Comparison of ENCODE assay signal across 29 mouse cellular contexts in the genomic region with DNA sequence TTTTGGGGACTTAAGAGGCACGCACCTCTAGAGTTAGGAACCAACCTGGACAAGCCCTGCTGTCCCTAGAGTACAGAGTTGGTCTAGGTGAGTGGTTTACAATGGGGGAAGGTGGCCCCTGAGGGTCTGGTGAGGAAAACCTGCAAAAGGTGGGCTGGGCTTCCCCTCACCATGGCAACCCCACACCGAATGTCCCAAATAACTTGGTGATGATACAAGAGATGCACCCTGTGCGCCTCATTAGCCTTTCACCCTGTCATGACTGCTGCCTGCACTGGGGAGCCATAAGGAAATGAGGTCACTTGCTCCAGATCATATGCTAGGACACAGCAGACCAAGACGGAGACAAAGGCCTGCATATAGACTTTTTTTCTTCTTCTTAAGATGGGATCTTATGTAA. TPM values are rescaled to one million over a fixed set of nuclear protein-coding genes. Genes with fewer than 3 reads are reported as not detected.
A peak's percentile ranks its signal among the peaks of the same experiment; 100 is the strongest.
DNase-seq lines count a peak whose midpoint lies in the region; ATAC-seq and TF ChIP-seq lines count a peak whose summit lies in the region.
"Had no signal": no experiment of that assay in that cellular context is flagged by ENCODE, and none has a peak within 500 bp of the region (broad histone marks: within the 10 kb centered on the region; RNA-seq: fewer than 3 reads in every experiment).

No protein-coding gene starts in this region.

- peak; percentile 73 for DNase-seq in heart, embryonic 10.5 days (ENCODE audit: low spot score)
- no peak for DNase-seq in heart, postnatal 25 days (ENCODE audit: low spot score)
- no peak for DNase-seq in liver, embryonic 13.5 days
- DNase-seq in liver, embryonic 11.5 days (ENCODE audit: low spot score), result no peak
- DNase-seq in c-Kit-positive CD71-positive TER-119-positive erythroid progenitor cells, embryonic 14.5 days (ENCODE audit: low spot score), result peak; percentile 30
- DNase-seq in hindbrain, postnatal 0 days (ENCODE audit: low spot score), result no peak
- DNase-seq: adrenal gland, postnatal 10 days; adrenal gland, postnatal 36 days; B cell, adult 2 months; cerebellum, adult 11 months; cerebellum, adult 2 months; cerebellum, adult 9-11 months; cerebellum, postnatal 25 days; forebrain, postnatal 0 days; gastrocnemius, adult 2 months; gastrocnemius, postnatal 25 days; heart, adult 18-20 months; heart, postnatal 14 days had no signal

- 0 out of 2 replicates have a peak, but pooled peaks cover 3% of the 10 kb centered on the region for H3K36me3 ChIP-seq in heart, embryonic 10.5 days
- peaks cover 72% of the 10 kb centered on the region for H3K36me3 ChIP-seq in liver, embryonic 13.5 days
- no peaks in the 10 kb centered on the region; the same call in 1 of the 2 replicates for H3K36me3 ChIP-seq in liver, embryonic 11.5 days (ENCODE audit: control insufficient read depth, insufficient read depth, low read length)
- peaks cover 68% of the 10 kb centered on the region for H3K36me3 ChIP-seq in liver, embryonic 16.5 days (ENCODE audit: control insufficient read depth, insufficient read depth)
- no peaks in the 10 kb centered on the region for H3K36me3 ChIP-seq in hindbrain, postnatal 0 days (ENCODE audit: insufficient read depth, low read length)
- H3K36me3 ChIP-seq: embryonic facial prominence, embryonic 12.5 days; embryonic facial prominence, embryonic 15.5 days; forebrain, embryonic 10.5 days; G1E; heart, embryonic 13.5 days; hindbrain, embryonic 12.5 days; hindbrain, embryonic 15.5 days had no signal

- H3K27me3 ChIP-seq in heart, embryonic 10.5 days (ENCODE audit: insufficient read depth, poor library complexity, severe bottlenecking), result peaks cover 31% of the 10 kb centered on the region
- H3K27me3 ChIP-seq in liver, embryonic 13.5 days, result peaks cover 33% of the 10 kb centered on the region
- H3K27me3 ChIP-seq in liver, embryonic 11.5 days (replicated peaks; ENCODE audit: control insufficient read depth, insufficient read depth, low read length), result peaks cover 26% of the 10 kb centered on the region
- no peaks in the 10 kb centered on the region for H3K27me3 ChIP-seq in liver, embryonic 16.5 days (ENCODE audit: control insufficient read depth, insufficient read depth, low read depth, low read length)
- no peaks in the 10 kb centered on the region for H3K27me3 ChIP-seq in hindbrain, postnatal 0 days (ENCODE audit: insufficient read depth, low read length)
- H3K27me3 ChIP-seq: embryonic facial prominence, embryonic 12.5 days; embryonic facial prominence, embryonic 15.5 days; hindbrain, embryonic 15.5 days had no signal

- 80% methylated on average over 4 of the region's 4 CpGs for WGBS in heart, embryonic 10.5 days
- 81% methylated on average over 4 of the region's 4 CpGs for WGBS in liver, embryonic 13.5 days (ENCODE audit: insufficient replicate concordance)
- WGBS in liver, embryonic 11.5 days, result 74% methylated on average over 4 of the region's 4 CpGs
- WGBS in liver, embryonic 16.5 days (ENCODE audit: insufficient replicate concordance), result 78% methylated on average over 4 of the region's 4 CpGs
- 83% methylated on average over 4 of the region's 4 CpGs for WGBS in hindbrain, postnatal 0 days

- intact Hi-C loops in heart, postnatal 25 days (cut with DNase I), result no loop called here

- no peaks in the 10 kb centered on the region for H3K4me1 ChIP-seq in heart, embryonic 10.5 days
- peaks cover 67% of the 10 kb centered on the region for H3K4me1 ChIP-seq in liver, embryonic 13.5 days (replicated peaks)
- H3K4me1 ChIP-seq in liver, embryonic 11.5 days (replicated peaks; ENCODE audit: control insufficient read depth, insufficient read depth, low read length), result no peaks in the 10 kb centered on the region
- H3K4me1 ChIP-seq in liver, embryonic 16.5 days (ENCODE audit: control insufficient read depth, low read depth, low read length), result peaks cover 25% of the 10 kb centered on the region
- H3K4me1 ChIP-seq in hindbrain, postnatal 0 days (ENCODE audit: insufficient read depth, low read length), result no peaks in the 10 kb centered on the region
- H3K4me1 ChIP-seq: embryonic facial prominence, embryonic 12.5 days; embryonic facial prominence, embryonic 15.5 days; forebrain, embryonic 13.5 days; heart, embryonic 13.5 days; hindbrain, embryonic 15.5 days had no signal

- H3K9me3 ChIP-seq in heart, embryonic 10.5 days, result no peaks in the 10 kb centered on the region
- no peaks in the 10 kb centered on the region for H3K9me3 ChIP-seq in liver, embryonic 13.5 days (replicated peaks)
- no peaks in the 10 kb centered on the region for H3K9me3 ChIP-seq in liver, embryonic 11.5 days (ENCODE audit: control insufficient read depth, low read length)
- no peaks in the 10 kb centered on the region for H3K9me3 ChIP-seq in liver, embryonic 16.5 days (replicated peaks; ENCODE audit: control insufficient read depth, low read length)
- no peaks in the 10 kb centered on the region for H3K9me3 ChIP-seq in hindbrain, postnatal 0 days (ENCODE audit: low read length)
- H3K9me3 ChIP-seq: embryonic facial prominence, embryonic 12.5 days; embryonic facial prominence, embryonic 15.5 days; forebrain, embryonic 10.5 days; forebrain, embryonic 13.5 days; G1E; heart, embryonic 13.5 days; hindbrain, embryonic 12.5 days; hindbrain, embryonic 15.5 days had no signal

- no peak overlapping the region for H3K4me2 ChIP-seq in liver, embryonic 13.5 days
- H3K4me2 ChIP-seq in liver, embryonic 11.5 days, result no peak overlapping the region
- H3K4me2 ChIP-seq in liver, embryonic 16.5 days (ENCODE audit: low read depth, low read length), result no peak overlapping the region
- H3K4me2 ChIP-seq in hindbrain, postnatal 0 days (ENCODE audit: low read depth, low read length), result no peak overlapping the region
- H3K4me2 ChIP-seq: embryonic facial prominence, embryonic 12.5 days; embryonic facial prominence, embryonic 15.5 days; forebrain, embryonic 13.5 days; hindbrain, embryonic 12.5 days; hindbrain, embryonic 15.5 days had no signal

- no peak overlapping the region for H3K4me3 ChIP-seq in heart, embryonic 10.5 days
- no peak overlapping the region; the same call in 1 of the 2 replicates for H3K4me3 ChIP-seq in liver, embryonic 13.5 days (replicated peaks)
- H3K4me3 ChIP-seq in liver, embryonic 11.5 days (ENCODE audit: low read depth, low read length), result no peak overlapping the region
- H3K4me3 ChIP-seq in liver, embryonic 16.5 days (ENCODE audit: low read depth, low read length), result no peak overlapping the region
- no peak overlapping the region for H3K4me3 ChIP-seq in hindbrain, postnatal 0 days (ENCODE audit: low read length)
- H3K4me3 ChIP-seq: embryonic facial prominence, embryonic 12.5 days; embryonic facial prominence, embryonic 15.5 days; forebrain, embryonic 10.5 days; forebrain, embryonic 13.5 days; gastrocnemius, adult 2 months; heart, embryonic 13.5 days; hindbrain, embryonic 12.5 days; hindbrain, embryonic 15.5 days had no signal

- H3K27ac ChIP-seq in heart, embryonic 10.5 days, result no peak overlapping the region; the same call in 1 of the 2 replicates
- peak overlapping the region; percentile 80 for H3K27ac ChIP-seq in liver, embryonic 13.5 days
- H3K27ac ChIP-seq in liver, embryonic 11.5 days (ENCODE audit: low read depth, low read length), result no peak overlapping the region
- peak overlapping the region; percentile 48 for H3K27ac ChIP-seq in liver, embryonic 16.5 days (ENCODE audit: low read length)
- H3K27ac ChIP-seq in hindbrain, postnatal 0 days, result no peak overlapping the region
- H3K27ac ChIP-seq: embryonic facial prominence, embryonic 12.5 days; embryonic facial prominence, embryonic 15.5 days; forebrain, embryonic 10.5 days; forebrain, embryonic 13.5 days; gastrocnemius, adult 2 months; heart, embryonic 13.5 days; hindbrain, embryonic 12.5 days; hindbrain, embryonic 15.5 days had no signal

- no peak for ATAC-seq in liver, embryonic 13.5 days (ENCODE audit: low read depth)
- no peak for ATAC-seq in liver, embryonic 11.5 days (replicated peaks; ENCODE audit: low FRiP score)
- ATAC-seq in liver, embryonic 16.5 days (ENCODE audit: low read depth), result no peak
- no peak for ATAC-seq in hindbrain, postnatal 0 days
- ATAC-seq in monocyte, adult 5-6 weeks (replicated peaks; ENCODE audit: insufficient number of reproducible peaks, low FRiP score, low TSS enrichment, poor library complexity, severe bottlenecking), result no peak
- ATAC-seq: forebrain, embryonic 13.5 days; forebrain, postnatal 0 days; Patski had no signal

- no peak for TF ChIP-seq CTCF in hindbrain, postnatal 0 days (IDR thresholded peaks at IDR 0.05; ENCODE audit: low read depth)

- 0 out of 2 replicates have a peak overlapping the region, but pooled peaks have one; percentile 3 for H3K9ac ChIP-seq in liver, embryonic 13.5 days
- no peak overlapping the region for H3K9ac ChIP-seq in liver, embryonic 11.5 days (ENCODE audit: low read depth, low read length)
- no peak overlapping the region for H3K9ac ChIP-seq in liver, embryonic 16.5 days (ENCODE audit: low read depth, low read length)
- H3K9ac ChIP-seq in hindbrain, postnatal 0 days (replicated peaks; ENCODE audit: low read length), result no peak overlapping the region
- H3K9ac ChIP-seq: embryonic facial prominence, embryonic 12.5 days; embryonic facial prominence, embryonic 15.5 days; forebrain, embryonic 13.5 days; forebrain, postnatal 0 days; heart, embryonic 13.5 days; hindbrain, embryonic 12.5 days; hindbrain, embryonic 15.5 days had no signal

RNA-seq across cellular contexts. Expression of gene Slc4a1, which starts 15.6 kb away (rescaled TPM):
- 88.9 and 128 TPM in 2 replicates for polyA plus RNA-seq in heart, embryonic 10.5 days (2016; fragmentation: Nextera tagmentation; extraction: Ambion mirVana)
- total RNA-seq in heart, postnatal 25 days (2021), result 1 to 10 TPM; 5.3 to 9.5 TPM
- 734 and 914 TPM in 2 replicates for polyA plus RNA-seq in liver, embryonic 13.5 days (2015; fragmentation: Nextera tagmentation; extraction: Ambion mirVana)
- 191 and 229 TPM in 2 replicates for polyA plus RNA-seq in liver, embryonic 11.5 days (2014; fragmentation: Nextera tagmentation; extraction: Ambion mirVana)
- polyA plus RNA-seq in liver, embryonic 16.5 days (2015; fragmentation: Nextera tagmentation; extraction: Ambion mirVana), result 1,073 and 1,144 TPM in 2 replicates
- total RNA-seq in hindbrain, postnatal 0 days (2014; rRNA removed), result 0.22 and 0.84 TPM in 2 replicates
- polyA plus RNA-seq in hindbrain, postnatal 0 days (2015; fragmentation: Nextera tagmentation; extraction: Ambion mirVana), result 0.48 and 0.54 TPM in 2 replicates
- 2.2 to 10.4 TPM (median 8.0 TPM) in 3 replicates for total RNA-seq in monocyte, adult 5-6 weeks (2017)
- polyA plus RNA-seq: Patski had no signal

RNA-seq across cellular contexts. Expression of gene Ubtf, which starts 30.9 kb away (rescaled TPM):
- polyA plus RNA-seq in heart, embryonic 10.5 days (2016; fragmentation: Nextera tagmentation; extraction: Ambion mirVana), result 60.4 and 75.4 TPM in 2 replicates
- 10 to 100 TPM; 56.7 to 57.3 TPM for total RNA-seq in heart, postnatal 25 days (2021)
- polyA plus RNA-seq in liver, embryonic 13.5 days (2015; fragmentation: Nextera tagmentation; extraction: Ambion mirVana), result 70.0 and 81.5 TPM in 2 replicates
- 104 and 108 TPM in 2 replicates for polyA plus RNA-seq in liver, embryonic 11.5 days (2014; fragmentation: Nextera tagmentation; extraction: Ambion mirVana)
- polyA plus RNA-seq in liver, embryonic 16.5 days (2015; fragmentation: Nextera tagmentation; extraction: Ambion mirVana), result 44.5 and 46.4 TPM in 2 replicates
- total RNA-seq in hindbrain, postnatal 0 days (2014; rRNA removed), result 53.7 and 63.7 TPM in 2 replicates
- polyA plus RNA-seq in hindbrain, postnatal 0 days (2015; fragmentation: Nextera tagmentation; extraction: Ambion mirVana), result 74.6 and 76.1 TPM in 2 replicates
- 160 to 166 TPM (median 161 TPM) in 3 replicates for total RNA-seq in monocyte, adult 5-6 weeks (2017)

RNA-seq across cellular contexts. Expression of gene Rundc3a, which starts 42.8 kb away (rescaled TPM):
- 0.74 and 1.8 TPM in 2 replicates for polyA plus RNA-seq in heart, embryonic 10.5 days (2016; fragmentation: Nextera tagmentation; extraction: Ambion mirVana)
- not detected for total RNA-seq in heart, postnatal 25 days (2021)
- polyA plus RNA-seq in liver, embryonic 13.5 days (2015; fragmentation: Nextera tagmentation; extraction: Ambion mirVana), result 1.5 and 1.7 TPM in 2 replicates
- 1.8 and 2.6 TPM in 2 replicates for polyA plus RNA-seq in liver, embryonic 11.5 days (2014; fragmentation: Nextera tagmentation; extraction: Ambion mirVana)
- polyA plus RNA-seq in liver, embryonic 16.5 days (2015; fragmentation: Nextera tagmentation; extraction: Ambion mirVana), result 2.1 and 2.2 TPM in 2 replicates
- total RNA-seq in hindbrain, postnatal 0 days (2014; rRNA removed), result 310 and 349 TPM in 2 replicates
- polyA plus RNA-seq in hindbrain, postnatal 0 days (2015; fragmentation: Nextera tagmentation; extraction: Ambion mirVana), result 114 and 125 TPM in 2 replicates
- total RNA-seq in monocyte, adult 5-6 weeks (2017), result 4.8 TPM in 1 of 3 replicates, not detected in the others
- total RNA-seq: gastrocnemius, adult 2 months had no signal
- polyA plus RNA-seq: G1E had no signal

RNA-seq across cellular contexts. Expression of gene Atxn7l3, which starts 54.0 kb away (rescaled TPM):
- 9.1 and 14.3 TPM in 2 replicates for polyA plus RNA-seq in heart, embryonic 10.5 days (2016; fragmentation: Nextera tagmentation; extraction: Ambion mirVana)
- 10 to 100 TPM; 21.1 to 21.7 TPM for total RNA-seq in heart, postnatal 25 days (2021)
- polyA plus RNA-seq in liver, embryonic 13.5 days (2015; fragmentation: Nextera tagmentation; extraction: Ambion mirVana), result 4.6 and 4.9 TPM in 2 replicates
- 11.4 and 14.7 TPM in 2 replicates for polyA plus RNA-seq in liver, embryonic 11.5 days (2014; fragmentation: Nextera tagmentation; extraction: Ambion mirVana)
- 3.0 and 3.2 TPM in 2 replicates for polyA plus RNA-seq in liver, embryonic 16.5 days (2015; fragmentation: Nextera tagmentation; extraction: Ambion mirVana)
- 146 and 149 TPM in 2 replicates for total RNA-seq in hindbrain, postnatal 0 days (2014; rRNA removed)
- 22.8 and 23.7 TPM in 2 replicates for polyA plus RNA-seq in hindbrain, postnatal 0 days (2015; fragmentation: Nextera tagmentation; extraction: Ambion mirVana)
- 29.9 to 43.6 TPM (median 29.9 TPM) in 3 replicates for total RNA-seq in monocyte, adult 5-6 weeks (2017)

RNA-seq across cellular contexts. Expression of gene Slc25a39, which starts 57.3 kb away (rescaled TPM):
- polyA plus RNA-seq in heart, embryonic 10.5 days (2016; fragmentation: Nextera tagmentation; extraction: Ambion mirVana), result 313 and 314 TPM in 2 replicates
- 100 to 1,000 TPM; 163 to 175 TPM for total RNA-seq in heart, postnatal 25 days (2021)
- polyA plus RNA-seq in liver, embryonic 13.5 days (2015; fragmentation: Nextera tagmentation; extraction: Ambion mirVana), result 388 and 390 TPM in 2 replicates
- 282 and 283 TPM in 2 replicates for polyA plus RNA-seq in liver, embryonic 11.5 days (2014; fragmentation: Nextera tagmentation; extraction: Ambion mirVana)
- polyA plus RNA-seq in liver, embryonic 16.5 days (2015; fragmentation: Nextera tagmentation; extraction: Ambion mirVana), result 454 and 500 TPM in 2 replicates
- 169 and 194 TPM in 2 replicates for total RNA-seq in hindbrain, postnatal 0 days (2014; rRNA removed)
- polyA plus RNA-seq in hindbrain, postnatal 0 days (2015; fragmentation: Nextera tagmentation; extraction: Ambion mirVana), result 165 and 176 TPM in 2 replicates
- 20.2 to 30.1 TPM (median 25.0 TPM) in 3 replicates for total RNA-seq in monocyte, adult 5-6 weeks (2017)

Comparison
In these comparisons a context has a peak if more than half of its experiments do, and no peak if none do; other contexts are left out.
1. DNase-seq: peak in heart, embryonic 10.5 days (single experiment) and c-Kit-positive CD71-positive TER-119-positive erythroid progenitor cells, embryonic 14.5 days (single experiment); none in heart, postnatal 25 days (single experiment), liver, embryonic 13.5 days (single experiment), liver, embryonic 11.5 days (single experiment) and hindbrain, postnatal 0 days (single experiment).
2. H3K27ac ChIP-seq: peak in liver, embryonic 13.5 days (single experiment) and liver, embryonic 16.5 days (single experiment); none in heart, embryonic 10.5 days (single experiment), liver, embryonic 11.5 days (single experiment) and hindbrain, postnatal 0 days (single experiment).
3. RNA of gene Slc4a1, which starts 15.6 kb away (polyA plus RNA-seq): 1,073 to 1,144 TPM in liver, embryonic 16.5 days, 734 to 914 TPM in liver, embryonic 13.5 days, 191 to 229 TPM in liver, embryonic 11.5 days and 88.9 to 128 TPM in heart, embryonic 10.5 days; 0.48 to 0.54 TPM in hindbrain, postnatal 0 days; every median in the first group is over 10 times any median in the second.
4. RNA of gene Rundc3a, which starts 42.8 kb away (polyA plus RNA-seq): 114 to 125 TPM in hindbrain, postnatal 0 days; 1.8 to 2.6 TPM in liver, embryonic 11.5 days, 2.1 to 2.2 TPM in liver, embryonic 16.5 days, 0.74 to 1.8 TPM in heart, embryonic 10.5 days and 1.5 to 1.7 TPM in liver, embryonic 13.5 days; every median in the first group is over 10 times any median in the second.